Mouse (Mus musculus) limb, embryonic 11.5 days (tissue): ENCODE measurements around the gene Mc1r. TPM values are rescaled to one million over a fixed set of nuclear protein-coding genes. Genes with fewer than 3 reads are reported as not detected.

Source experiments
- ATAC-seq: fragments of 200-750 bp; cut with Nextera tagmentation; 2 replicates; pipeline ENCODE4 v1.8.0; 2017; ENCODE audit warnings: low read depth; ENCODE audit not compliant: insufficient number of reproducible peaks, low FRiP score, low TSS enrichment
- DNase-seq: peaks from one replicate; pipeline ENCODE4 v3.0.0-alpha.2; 2015; ENCODE audit warnings: low spot score
- H3K27ac ChIP-seq: fragments of 300-500 bp; sonication (generic); replicated peaks from 2 replicates; pipeline ENCODE4 v1.5.1; 2014; ENCODE audit warnings: low read depth, mild to moderate bottlenecking, low read length
- H3K27me3 ChIP-seq: fragments of 300-500 bp; sonication (generic); 2 replicates; pipeline ENCODE4 v1.6.1; 2014; ENCODE audit warnings: mild to moderate bottlenecking, low read length, mixed read lengths; ENCODE audit not compliant: control insufficient read depth, insufficient read depth
- H3K36me3 ChIP-seq: fragments of 300-500 bp; sonication (generic); 2 replicates; pipeline ENCODE4 v1.6.1; 2014; ENCODE audit warnings: mild to moderate bottlenecking, low read length, moderate library complexity, mixed read lengths; ENCODE audit not compliant: control insufficient read depth, insufficient read depth
- H3K4me1 ChIP-seq: fragments of 300-500 bp; sonication (generic); 2 replicates; pipeline ENCODE4 v1.6.1; 2014; ENCODE audit warnings: low read length, mixed read lengths; ENCODE audit not compliant: control insufficient read depth, insufficient read depth
- H3K4me2 ChIP-seq: fragments of 300-500 bp; sonication (generic); 2 replicates; pipeline ENCODE4 v1.6.1; 2014; ENCODE audit warnings: low read depth, mild to moderate bottlenecking, moderate library complexity; ENCODE audit not compliant: severe bottlenecking
- H3K4me3 ChIP-seq: fragments of 300-500 bp; sonication (generic); 2 replicates; pipeline ENCODE4 v1.5.1; 2014; ENCODE audit warnings: low read depth, low read length
- H3K9ac ChIP-seq: fragments of 300-500 bp; sonication (generic); 2 replicates; pipeline ENCODE4 v1.6.1; 2014; ENCODE audit warnings: mild to moderate bottlenecking, low read length
- H3K9me3 ChIP-seq: fragments of 300-500 bp; sonication (generic); 2 replicates; pipeline ENCODE4 v1.6.1; 2016; ENCODE audit warnings: low read length; ENCODE audit not compliant: control insufficient read depth
- WGBS: fragments of 180-500 bp; shearing (Covaris S2); extraction: QIAGEN DNeasy Blood & Tissue Kit; methylation state at CpG from one replicate; pipeline ENCODE4 v1.1.7; 2014; 5-methylcytosine and 5-hydroxymethylcytosine counted together
- polyA plus RNA-seq: library from polyadenylated mRNA; unstranded; fragments of >200 nt; fragmentation: Nextera tagmentation; extraction: Ambion mirVana; gene quantifications from 2 replicates; pipeline ENCODE4 v1.2.1, GENCODE M21; 2014

Gene Mc1r
- polyA plus RNA-seq, 1 experiment from 2014 or later: not detected

- 76% methylated on average over 9 of the region's 9 CpGs for WGBS
- H3K9me3 ChIP-seq: no peaks in the 10 kb centered on the region
- H3K4me3 ChIP-seq: no peak overlapping the region
- H3K27ac ChIP-seq: no peak overlapping the region
- no peak overlapping the region for H3K4me2 ChIP-seq
- H3K4me1 ChIP-seq: no peaks in the 10 kb centered on the region
- no peak overlapping the region for H3K9ac ChIP-seq
- peaks cover 40% of the 10 kb centered on the region for H3K36me3 ChIP-seq
- ATAC-seq (no peak), DNase-seq (no peak)
- H3K27me3 ChIP-seq: no peaks in the 10 kb centered on the region
These were observed 21.9 kb upstream of the Mc1r start for GRCm38 (mm10) chr8:123384883-123385540.

- H3K4me3 ChIP-seq: no peak overlapping the region
- no peak overlapping the region for H3K27ac ChIP-seq
- no peaks in the 10 kb centered on the region for H3K4me1 ChIP-seq
- H3K4me2 ChIP-seq: no peak overlapping the region
- whole genome bisulfite sequencing: 80% methylated on average over 3 of the region's 3 CpGs
- ATAC-seq (no peak), DNase-seq (no peak)
- no peaks in the 10 kb centered on the region for H3K27me3 ChIP-seq
- no peaks in the 10 kb centered on the region for H3K9me3 ChIP-seq
- no peak overlapping the region for H3K9ac ChIP-seq
- peaks cover 48% of the 10 kb centered on the region for H3K36me3 ChIP-seq
These were observed 19.9 kb upstream of the Mc1r start for GRCm38 (mm10) chr8:123387041-123387440.

GRCm38 (mm10) chr8:123387801-123388200 is 19.1 kb upstream of the Mc1r start:
- Histone ChIP-seq H3K36me3 (peaks cover 46% of the 10 kb centered on the region), H3K27me3 (no peaks in the 10 kb centered on the region), H3K9me3 (no peaks in the 10 kb centered on the region), H3K27ac (no peak overlapping the region), H3K4me1 (no peaks in the 10 kb centered on the region), H3K4me3 (no peak overlapping the region), H3K4me2 (no peak overlapping the region), H3K9ac (no peak overlapping the region)
- 87% methylated on average over 8 of the region's 8 CpGs for WGBS
- ATAC-seq (no peak), DNase-seq (no peak)

- Histone ChIP-seq H3K9me3 (no peaks in the 10 kb centered on the region), H3K4me1 (no peaks in the 10 kb centered on the region), H3K27me3 (no peaks in the 10 kb centered on the region), H3K27ac (no peak overlapping the region), H3K36me3 (peaks cover 40% of the 10 kb centered on the region), H3K9ac (no peak overlapping the region), H3K4me2 (no peak overlapping the region), H3K4me3 (no peak overlapping the region)
- no peak for ATAC-seq
- DNase-seq: no peak
- WGBS: 96% methylated on average over 7 of the region's 7 CpGs
These were observed 17.9 kb upstream of the Mc1r start for GRCm38 (mm10) chr8:123389026-123389425.

DNA sequence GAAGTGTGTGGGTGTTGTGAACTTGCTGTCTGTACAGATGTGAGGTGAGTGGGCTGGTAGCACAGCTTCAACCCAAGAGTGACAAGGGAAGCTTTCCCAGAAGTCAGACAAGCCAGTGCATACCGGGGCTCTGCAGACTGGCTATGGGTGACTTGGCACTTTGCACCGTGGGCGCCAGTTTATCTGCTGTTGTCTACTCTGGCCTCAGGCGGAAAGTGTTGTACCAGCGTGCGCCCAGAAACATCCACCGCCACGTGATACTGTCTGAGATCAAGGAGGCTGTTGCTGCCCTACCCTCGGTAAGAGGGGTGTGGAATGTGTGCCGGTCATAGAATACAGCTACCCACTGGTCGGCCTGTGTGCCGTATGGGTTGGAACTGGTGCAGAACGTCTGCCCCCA is 8.6 kb upstream of the Mc1r start:
- Histone ChIP-seq H3K4me1 (no peaks in the 10 kb centered on the region), H3K9me3 (no peaks in the 10 kb centered on the region), H3K27me3 (no peaks in the 10 kb centered on the region), H3K36me3 (peaks cover 42% of the 10 kb centered on the region), H3K27ac (no peak overlapping the region), H3K9ac (no peak overlapping the region), H3K4me3 (no peak overlapping the region), H3K4me2 (no peak overlapping the region)
- WGBS: 94% methylated on average over 13 of the region's 13 CpGs
- DNase-seq: no peak
- ATAC-seq: no peak

DNA sequence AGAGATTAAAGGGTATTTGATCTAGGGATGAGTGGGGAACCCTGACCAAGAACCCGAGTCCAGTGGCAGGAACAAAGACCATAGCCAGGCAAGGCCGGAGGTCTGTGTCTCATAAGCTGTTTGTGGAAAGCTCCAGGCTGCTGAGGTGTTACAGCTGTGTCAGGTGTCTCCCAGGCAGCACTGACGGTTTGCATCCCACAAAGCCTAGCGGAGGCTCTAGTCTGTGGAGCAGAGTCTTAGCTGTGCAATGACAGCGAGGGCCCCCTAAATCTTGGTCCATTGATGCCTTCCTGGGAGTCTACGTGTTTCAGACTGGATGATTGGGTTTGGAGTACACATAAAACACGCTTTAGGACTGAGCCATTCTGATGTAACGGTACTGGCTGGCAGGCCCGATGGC is 5.0 kb upstream of the Mc1r start:
- ATAC-seq (no peak), DNase-seq (no peak)
- no peaks in the 10 kb centered on the region for H3K27me3 ChIP-seq

DNA sequence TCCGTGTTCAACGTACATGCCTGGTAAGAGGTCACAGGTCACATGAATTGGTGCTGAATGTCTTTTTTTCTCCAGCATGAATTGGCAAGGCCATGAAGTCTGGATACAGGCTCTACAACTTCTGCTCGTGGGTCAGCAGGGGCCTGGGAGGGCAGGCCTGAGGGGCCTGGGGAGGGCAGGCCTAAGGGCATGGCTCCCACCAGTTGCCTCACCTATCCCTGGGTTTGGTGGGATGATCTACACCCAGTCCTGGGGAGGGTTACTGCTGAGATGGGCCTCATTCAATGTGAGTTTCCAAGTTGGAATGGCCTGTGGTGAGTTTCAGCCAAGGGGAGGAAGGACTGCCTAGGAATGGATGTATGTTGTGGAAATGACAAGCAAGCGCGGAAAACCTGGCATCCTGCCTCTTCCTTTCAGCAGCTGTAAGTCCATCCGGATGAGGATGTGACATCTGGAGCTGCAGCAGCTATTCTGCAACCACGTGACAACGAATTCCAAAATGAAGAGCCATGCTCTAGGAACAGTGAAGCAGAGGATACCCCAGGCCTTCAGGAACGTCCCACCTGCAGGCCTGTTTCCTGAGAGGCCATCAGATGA is 4.1 kb upstream of the Mc1r start:
- ATAC-seq (no peak), DNase-seq (no peak)
- Histone ChIP-seq H3K4me3 (no peak overlapping the region), H3K9ac (no peak overlapping the region), H3K4me2 (no peak overlapping the region), H3K4me1 (no peaks in the 10 kb centered on the region), H3K27ac (no peak overlapping the region), H3K9me3 (no peaks in the 10 kb centered on the region), H3K27me3 (no peaks in the 10 kb centered on the region; the same call in 1 of the 2 replicates), H3K36me3 (peaks cover 22% of the 10 kb centered on the region)
- 93% methylated on average over 9 of the region's 9 CpGs for WGBS

More for the DNA sequence above, 5.0 kb upstream of the Mc1r start:
- Histone ChIP-seq H3K9me3 (no peaks in the 10 kb centered on the region), H3K4me3 (no peak overlapping the region), H3K36me3 (peaks cover 24% of the 10 kb centered on the region), H3K4me1 (no peaks in the 10 kb centered on the region), H3K4me2 (no peak overlapping the region), H3K9ac (no peak overlapping the region), H3K27ac (no peak overlapping the region)
- WGBS: 91% methylated on average over 9 of the region's 9 CpGs

DNA sequence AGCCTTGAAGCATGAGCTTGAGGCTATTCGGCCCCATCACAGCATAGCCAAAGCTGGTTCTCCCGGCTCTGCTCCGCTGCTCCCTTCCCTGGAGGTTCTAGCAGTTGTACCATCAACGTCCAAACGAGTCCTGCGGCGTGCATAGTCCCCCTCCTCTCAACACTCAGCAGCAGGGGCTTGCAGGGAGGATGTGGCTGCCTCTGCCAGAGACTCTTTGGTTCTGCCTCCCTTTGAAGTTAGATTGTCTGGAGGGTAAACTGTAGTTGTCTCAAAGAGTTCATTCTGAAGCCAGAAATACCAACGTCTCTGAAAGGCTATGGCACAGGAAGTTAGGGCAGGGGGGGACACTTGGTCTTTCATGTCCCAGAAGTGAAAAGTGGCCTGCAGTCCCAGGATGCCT is 2.4 kb upstream of the Mc1r start:
- Histone ChIP-seq H3K9ac (no peak overlapping the region), H3K27me3 (peaks cover 7% of the 10 kb centered on the region), H3K9me3 (no peaks in the 10 kb centered on the region), H3K27ac (no peak overlapping the region), H3K4me2 (no peak overlapping the region), H3K36me3 (peaks cover 14% of the 10 kb centered on the region), H3K4me3 (no peak overlapping the region), H3K4me1 (no peaks in the 10 kb centered on the region)
- no peak for ATAC-seq
- WGBS: 41% methylated on average over 8 of the region's 8 CpGs
- no peak for DNase-seq
